Mouse (Mus musculus): ENCODE data around the gene Dnajb6.
"Not testable (repeated sequence)": the region's sequence is repeated elsewhere in the genome, so short reads cannot be mapped to it uniquely, and the experiment has no call there.

The Dnajb6 gene

DNA sequence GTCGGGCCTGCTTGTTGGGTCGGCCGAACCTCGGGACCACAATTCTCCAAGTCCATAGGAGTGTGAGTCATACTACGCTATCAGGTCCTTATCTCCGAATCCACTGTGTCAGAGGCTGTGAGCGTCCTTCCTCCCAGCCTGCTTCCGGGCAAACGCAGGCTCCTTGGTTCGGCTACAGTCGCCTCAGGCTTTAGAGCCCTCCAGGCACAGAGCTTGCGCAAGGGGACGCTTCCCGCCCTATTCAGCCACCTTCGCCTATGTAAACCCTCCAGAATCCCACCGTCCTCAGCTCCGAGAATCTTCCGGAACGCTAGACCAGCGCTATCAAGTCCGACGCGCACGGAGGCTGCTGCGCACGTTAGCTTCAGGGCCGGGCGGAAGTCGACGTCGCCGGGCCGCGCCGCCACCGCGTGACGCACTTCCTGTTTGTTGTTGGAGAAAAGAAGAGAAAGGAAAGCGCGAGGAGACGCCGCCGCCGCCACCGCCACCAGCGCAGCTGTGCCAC, at the start of gene Dnajb6, which contains the start of gene Gm5129:
Gene Dnajb6 (plus strand): TSS at position 132 of the 505 bp plus-strand sequence.
Gene Gm5129 (minus strand): TSS at position 380 of the 505 bp plus-strand sequence.
- peak; percentile 95 for DNase-seq (ENCODE audit: low spot score in 2 of 2)

DNA sequence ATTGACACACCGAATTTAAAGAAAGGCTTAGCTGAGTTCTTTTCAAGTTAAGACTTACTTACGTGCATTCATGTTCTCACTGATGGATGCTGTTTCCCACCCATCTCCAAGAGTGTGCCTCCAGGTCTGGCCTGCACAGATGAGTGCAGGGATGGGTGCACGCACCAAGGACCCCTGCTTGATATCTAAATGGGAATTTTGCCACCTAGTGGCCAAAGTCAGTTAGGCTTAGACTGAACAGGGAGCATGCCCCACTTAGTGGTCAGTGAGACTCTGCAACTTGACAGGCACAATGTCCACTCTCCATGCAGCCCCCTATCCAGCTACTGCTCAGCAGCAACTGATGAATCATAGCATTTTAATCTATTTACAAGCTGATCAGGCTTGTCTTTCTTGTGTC, 47.8 kb upstream of the Dnajb6 start:
- no peak for DNase-seq (ENCODE audit: low spot score in 2 of 2)

DNA sequence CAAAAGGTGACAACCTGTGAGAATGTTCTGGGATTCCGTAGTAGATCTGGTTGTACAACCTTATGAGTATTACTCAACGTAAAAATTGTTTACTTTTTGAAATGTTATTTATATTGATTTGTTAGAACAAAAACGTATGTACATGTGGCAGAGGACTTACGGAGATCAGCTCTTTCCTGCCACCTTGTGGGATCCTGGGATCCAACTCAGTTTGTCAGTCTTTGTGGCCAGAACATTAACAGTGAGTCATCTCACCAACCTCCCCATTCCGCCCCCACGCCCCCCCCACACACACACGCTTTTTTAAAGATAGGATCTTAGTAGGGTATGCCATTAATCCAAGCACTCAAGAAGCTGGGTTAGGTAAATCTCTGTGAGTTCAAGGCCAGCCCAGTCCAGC, 47.1 kb upstream of the Dnajb6 start:
- DNase-seq (ENCODE audit: low spot score in 2 of 2) = no peak

DNA sequence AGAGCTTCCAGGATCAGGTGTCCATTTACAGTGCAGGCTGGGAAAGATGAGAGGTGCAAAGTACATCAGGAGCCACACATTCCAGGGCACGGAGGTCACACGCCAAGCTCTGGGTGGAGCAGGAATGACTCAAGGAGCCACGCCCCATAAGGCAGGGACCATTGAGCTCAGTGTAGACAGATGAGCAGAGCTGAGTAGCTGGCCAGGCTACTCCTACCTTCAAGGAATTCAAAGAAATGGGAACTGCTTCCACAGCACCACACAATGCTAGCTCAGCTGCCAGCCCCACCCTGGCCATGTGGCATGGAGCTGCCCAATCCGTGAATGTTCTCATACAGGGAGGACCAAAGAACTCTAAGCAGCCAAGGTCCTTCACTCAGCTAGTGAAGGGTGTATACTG, 37.0 kb upstream of the Dnajb6 start:
- no peak for DNase-seq (ENCODE audit: low spot score in 2 of 2)

DNA sequence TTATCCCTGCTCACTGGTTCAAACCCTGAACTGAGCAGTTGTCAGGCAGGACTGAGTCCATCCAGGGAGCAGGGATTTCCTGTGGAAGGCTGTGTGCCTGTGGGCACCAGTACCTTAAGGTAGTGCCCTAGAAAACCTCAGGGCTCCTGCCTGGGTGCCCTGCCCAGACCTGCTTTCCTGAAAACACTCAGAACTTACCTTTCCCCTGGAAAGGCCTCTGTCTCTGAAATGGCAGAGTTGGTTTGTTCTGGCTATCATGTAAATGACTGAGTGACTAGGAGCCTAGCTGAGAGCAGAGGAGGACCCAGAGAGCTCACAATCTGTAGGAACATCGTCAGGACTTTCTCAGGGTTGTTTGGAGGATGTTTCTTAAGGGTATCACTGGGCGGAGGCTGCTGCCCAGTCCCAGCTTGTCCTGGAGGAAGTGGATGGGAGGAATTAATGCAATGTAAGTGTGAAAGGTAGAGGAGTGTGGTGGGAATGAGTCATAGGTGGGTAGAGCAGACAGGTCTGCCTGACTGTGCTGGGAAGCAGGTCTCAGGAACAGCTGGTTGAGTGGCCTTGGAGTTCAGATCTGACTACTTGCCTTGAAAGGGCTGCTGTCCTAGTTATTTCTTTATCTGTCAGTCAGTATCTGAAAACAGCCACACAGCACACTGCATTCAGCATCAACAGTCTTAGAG, 35.8 kb upstream of the Dnajb6 start:
- DNase-seq (ENCODE audit: low spot score in 2 of 2) = no peak

DNA sequence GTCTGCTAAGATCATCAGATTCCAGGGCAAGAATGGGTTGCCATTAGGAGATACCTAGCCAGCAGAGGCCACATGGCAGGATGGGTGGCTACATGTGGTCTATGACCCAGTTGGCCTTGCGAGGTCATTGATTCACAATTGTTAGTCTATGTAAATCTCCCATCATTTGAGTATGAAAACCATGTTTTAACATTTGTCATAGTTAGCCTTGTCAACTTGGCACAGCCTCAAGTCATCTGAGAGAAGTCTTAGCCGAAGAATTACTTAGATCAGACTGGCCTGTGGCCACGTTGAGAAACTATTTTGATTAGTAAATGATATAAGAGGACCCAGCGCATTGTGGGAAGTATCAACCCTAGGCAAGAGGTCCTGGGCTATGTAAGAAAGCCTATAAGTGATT, 28.2 kb upstream of the Dnajb6 start:
- DNase-seq (ENCODE audit: low spot score in 2 of 2) = no peak

DNA sequence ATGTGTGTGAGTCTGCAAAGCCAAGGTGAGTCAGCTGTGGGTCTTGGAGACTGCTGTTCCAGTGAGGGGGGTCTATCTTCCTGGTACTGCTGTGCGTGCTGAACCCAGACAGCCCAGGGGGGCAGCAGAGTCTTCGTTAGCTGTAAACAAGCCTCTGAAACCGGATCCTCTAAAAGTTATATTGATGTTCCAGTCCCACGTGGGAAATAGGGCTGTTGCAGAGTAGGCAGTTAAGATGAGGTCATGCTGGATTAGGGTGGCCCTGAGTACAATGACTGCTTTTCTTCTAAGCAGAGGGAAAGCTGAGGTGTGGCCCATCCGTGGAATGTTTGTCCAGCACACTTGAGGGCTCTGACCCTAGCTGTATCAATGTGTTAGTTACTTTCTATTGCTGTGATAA, 27.2 kb upstream of the Dnajb6 start:
- DNase-seq (ENCODE audit: low spot score in 2 of 2) = no peak

DNA sequence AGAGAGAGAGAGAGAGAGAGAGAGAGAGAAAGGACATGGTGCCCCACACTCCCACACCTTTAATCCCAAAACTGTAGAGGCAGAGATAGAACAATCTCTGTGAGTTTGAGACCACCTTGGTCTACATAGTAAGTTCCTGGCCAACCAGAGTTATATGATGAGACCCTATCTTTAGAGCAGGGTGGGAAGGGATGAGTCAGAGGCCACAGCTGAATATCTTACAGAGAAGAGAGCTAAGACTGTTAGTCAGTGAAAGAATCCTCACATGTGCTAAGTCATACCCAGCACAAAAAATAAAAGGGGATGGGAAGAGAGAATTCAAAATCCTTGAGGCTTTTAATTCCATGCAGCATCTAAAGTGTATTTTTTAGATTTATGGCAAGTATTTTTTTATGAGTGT, 23.9 kb upstream of the Dnajb6 start:
- no peak for DNase-seq (ENCODE audit: low spot score in 2 of 2)

DNA sequence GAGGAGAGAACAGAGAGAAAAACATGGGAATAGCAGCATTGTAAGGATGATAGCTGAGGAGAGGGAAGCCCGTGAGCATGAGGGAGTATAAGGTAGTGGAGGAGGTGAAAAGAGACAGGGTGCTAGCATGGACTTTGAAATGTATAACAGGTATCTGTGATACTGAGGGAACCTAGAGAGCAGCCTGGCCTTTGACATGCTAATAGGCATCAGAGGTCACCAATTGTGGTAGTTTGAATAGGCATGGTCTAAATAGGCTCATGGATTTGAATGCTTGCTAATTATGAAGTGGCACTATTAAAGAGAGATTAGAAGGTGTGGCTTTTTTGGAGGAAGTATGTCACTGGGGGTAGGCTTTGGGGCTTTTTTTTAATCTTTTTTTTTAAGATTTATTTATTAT, 22.6 kb upstream of the Dnajb6 start:
- no peak for DNase-seq (ENCODE audit: low spot score in 2 of 2)

DNA sequence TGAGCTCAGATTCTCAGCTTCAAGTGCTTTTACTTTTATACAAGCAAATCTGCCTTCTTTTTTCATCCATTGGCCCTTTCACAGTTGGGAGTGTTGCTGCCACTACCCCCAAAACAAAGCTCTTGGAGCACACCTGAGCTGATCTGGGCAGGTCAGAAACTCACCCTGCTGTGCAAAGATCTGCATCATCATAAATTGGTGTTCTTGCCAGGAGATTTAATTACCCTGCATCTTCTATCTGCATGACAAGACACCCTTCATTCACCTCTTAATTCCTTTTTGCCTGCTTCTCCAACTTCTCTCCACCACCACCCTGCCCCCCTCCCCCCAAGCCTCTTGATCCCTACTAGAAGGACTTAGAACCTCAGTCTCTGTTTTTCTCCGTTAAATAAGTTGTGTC, 14.3 kb upstream of the Dnajb6 start:
- DNase-seq (ENCODE audit: low spot score in 2 of 2) = no peak

DNA sequence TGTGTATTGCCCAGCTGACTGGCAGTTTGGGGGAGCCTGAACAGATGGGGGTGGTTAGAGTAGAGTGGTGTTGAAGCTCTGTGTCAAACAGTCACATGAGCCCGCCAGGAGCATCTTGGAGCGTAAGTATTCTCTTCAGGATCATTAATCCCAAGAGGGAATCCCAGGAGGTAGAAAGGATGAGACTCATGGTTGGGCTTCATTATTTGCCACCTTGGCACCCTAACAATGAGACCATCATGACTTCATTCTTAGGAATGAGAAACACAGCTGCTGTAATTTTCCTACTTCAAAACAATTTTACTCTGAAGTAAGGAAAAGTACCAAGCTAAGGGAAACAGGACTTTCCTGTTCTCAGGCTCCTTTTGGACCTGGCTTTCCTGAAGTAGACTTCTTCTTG, 10.1 kb upstream of the Dnajb6 start:
- no peak for DNase-seq (ENCODE audit: low spot score in 2 of 2)

DNA sequence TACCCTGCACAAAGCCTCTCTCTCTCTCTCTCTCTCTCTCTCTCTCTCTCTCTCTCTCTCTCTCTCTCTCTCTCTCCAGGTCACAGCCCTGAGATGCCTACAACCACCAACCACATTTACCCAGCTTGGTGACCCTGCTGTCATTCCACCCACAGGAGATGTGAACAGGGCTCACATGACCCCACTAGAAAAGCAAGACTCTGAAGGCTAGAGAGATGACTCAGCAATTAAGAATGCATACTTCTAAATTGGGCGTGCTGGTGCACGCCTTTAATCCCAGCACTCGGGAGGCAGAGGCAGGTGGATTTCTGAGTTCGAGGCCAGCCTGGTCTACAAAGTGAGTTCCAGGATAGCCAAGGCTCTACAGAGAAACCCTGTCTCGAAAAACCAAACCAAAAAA, 9.4 kb upstream of the Dnajb6 start:
- not testable (repeated sequence) for DNase-seq (ENCODE audit: low spot score in 2 of 2)

DNA sequence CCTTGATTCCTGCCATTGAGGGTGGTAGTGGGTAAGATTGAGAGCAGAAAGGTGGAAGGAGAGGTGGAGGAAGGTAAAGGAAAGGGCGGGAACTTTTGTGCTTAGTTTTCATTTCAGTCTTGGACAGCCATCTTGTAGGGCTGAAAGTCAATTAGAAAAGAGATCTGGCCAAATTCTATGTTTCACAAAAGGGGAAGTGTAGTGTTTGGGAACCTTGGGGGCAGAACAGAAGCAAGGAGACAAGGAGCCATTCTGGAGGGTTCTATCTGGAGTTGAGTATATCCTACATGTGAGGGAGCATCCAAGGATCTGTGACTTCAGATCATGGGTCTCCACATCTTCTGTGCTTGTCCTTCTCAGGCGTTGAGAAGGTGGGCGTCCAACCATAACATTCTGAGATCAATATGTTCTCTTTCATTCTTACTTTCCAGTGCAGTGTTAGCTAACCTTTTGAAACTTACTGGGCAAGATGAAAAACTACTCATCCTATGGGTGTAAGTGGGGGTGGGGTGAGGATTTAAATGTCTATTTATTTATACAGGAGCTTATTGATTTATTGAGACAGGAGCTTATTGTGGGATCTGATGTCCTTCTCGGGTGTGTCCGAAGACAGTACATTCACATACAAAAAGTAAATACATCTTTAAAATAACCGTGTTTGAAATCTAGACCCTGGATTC, 517 bp upstream of the Dnajb6 start:
- peak in 1 of 2 experiments; percentile 8 for DNase-seq (ENCODE audit: low spot score in 2 of 2)

DNA sequence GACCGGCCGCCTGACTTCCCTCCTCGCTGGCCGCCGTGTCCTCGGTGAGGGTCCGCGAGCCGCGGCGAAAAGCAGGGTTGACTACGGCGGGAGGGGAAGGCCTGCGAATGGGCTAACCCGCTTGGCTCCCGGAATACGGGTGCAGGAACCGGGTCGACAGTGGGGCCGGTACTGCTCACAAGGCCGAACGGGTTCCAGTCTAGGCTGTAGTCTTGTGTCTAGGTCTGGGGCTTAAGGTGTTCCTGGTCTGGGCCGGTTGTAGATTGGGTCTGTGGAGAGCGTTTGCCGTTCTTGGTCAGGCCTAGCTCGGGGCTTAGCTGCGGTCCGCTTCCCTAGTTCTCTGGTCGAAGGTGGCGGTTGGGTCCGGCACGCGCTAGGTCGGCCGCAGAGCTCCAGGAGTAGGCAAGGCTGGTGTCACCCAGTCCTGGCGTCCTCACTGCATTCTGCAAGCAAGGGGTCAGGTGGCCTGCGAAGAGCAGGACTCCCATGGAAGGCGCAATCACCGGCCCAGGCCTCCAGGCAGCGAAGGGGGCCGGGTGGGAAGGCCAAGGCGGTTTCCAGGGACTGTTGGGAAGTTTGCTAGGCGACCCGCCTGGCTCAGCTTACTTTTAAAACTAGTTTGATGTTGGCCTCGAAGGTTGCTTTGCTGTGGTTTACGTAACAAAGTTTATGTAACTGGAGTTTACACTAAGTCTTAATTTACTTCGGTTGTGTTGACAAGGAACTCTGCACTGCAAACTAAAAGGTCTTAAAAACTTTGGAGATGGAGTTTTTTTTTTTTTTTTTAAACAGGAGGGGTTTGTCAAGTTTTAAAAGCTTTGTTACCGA, 799 bp downstream of the Dnajb6 start:
- DNase-seq (ENCODE audit: low spot score in 2 of 2) = peak in 1 of 2 experiments; percentile 45

DNA sequence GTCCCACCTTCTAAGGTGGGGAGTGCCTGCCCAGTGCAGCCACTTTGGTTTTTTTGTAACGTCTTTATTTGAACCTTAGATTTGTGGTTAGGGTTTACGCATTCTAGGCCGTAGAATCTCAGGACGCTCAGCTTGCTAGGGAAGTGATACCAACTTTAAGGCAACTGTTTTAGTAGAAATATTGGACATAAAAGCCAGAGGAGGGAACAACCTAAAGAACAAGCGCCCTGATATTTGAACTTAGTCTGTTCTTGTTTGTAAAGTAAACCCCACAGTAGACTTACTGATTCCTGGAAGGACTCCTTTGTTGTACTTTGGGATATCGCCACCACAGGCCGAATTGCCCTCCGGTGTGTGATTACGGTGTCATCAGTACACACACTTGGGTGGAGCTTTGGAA, 1.5 kb downstream of the Dnajb6 start:
- DNase-seq (ENCODE audit: low spot score in 2 of 2) = no peak

DNA sequence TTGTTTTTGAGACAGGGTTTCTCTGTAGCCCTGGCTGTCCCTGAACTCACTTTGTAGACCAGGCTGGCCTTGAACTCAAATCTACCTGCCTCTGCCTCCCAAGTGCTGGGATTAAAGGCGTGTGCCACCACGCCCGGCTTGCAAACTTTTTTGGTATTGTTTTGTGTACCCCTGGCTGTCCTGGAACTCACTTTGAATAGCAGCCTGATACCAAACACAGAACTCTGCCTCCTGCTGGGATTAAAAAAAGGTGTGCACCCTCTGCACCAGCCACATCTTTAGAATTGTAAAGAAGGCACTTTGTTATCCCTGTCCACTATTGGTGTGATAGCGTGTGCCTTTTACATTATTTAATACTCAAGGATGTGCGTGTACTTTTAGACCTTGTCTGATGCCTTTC, 2.0 kb downstream of the Dnajb6 start:
- DNase-seq (ENCODE audit: low spot score in 2 of 2) = no peak

DNA sequence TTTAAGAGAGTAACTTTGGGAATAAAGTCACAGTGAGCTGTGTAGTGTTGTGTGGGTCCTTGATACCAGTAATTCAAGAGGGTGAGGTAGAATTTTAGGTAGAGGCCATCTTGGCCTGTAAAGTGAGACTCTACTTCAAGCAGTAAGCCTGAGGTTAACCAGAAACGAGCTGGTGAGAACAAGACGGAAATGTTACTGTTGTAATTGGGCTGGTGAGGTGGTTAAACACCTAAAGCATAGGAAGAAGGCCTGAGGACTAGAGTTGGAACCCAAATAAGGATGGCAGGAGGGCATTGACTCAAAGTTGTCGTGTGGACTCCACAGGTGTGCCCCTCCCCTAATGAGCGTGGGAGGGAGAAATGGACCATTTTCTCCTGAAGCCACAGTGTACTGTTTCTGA, 2.6 kb downstream of the Dnajb6 start:
- no peak for DNase-seq (ENCODE audit: low spot score in 2 of 2)

DNA sequence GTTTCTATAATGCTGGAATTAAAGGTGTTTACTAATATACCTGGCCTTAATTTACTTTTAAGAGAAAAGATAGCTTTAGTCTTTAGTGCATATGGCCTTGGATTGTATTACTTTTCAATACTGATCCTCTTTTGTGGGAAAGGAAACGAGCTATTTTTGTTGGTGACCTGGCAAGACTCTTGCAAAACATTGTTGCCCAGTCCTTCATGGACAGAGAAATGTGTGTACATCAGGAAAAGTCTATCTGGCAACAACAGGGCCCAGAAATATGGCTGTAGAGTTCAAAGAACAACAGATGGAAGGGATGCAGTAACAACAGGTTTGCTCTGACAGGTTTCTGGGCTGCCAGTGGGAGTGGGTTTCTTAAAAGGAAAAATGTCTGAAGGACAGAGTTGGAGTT, 5.2 kb downstream of the Dnajb6 start:
- no peak for DNase-seq (ENCODE audit: low spot score in 2 of 2)

DNA sequence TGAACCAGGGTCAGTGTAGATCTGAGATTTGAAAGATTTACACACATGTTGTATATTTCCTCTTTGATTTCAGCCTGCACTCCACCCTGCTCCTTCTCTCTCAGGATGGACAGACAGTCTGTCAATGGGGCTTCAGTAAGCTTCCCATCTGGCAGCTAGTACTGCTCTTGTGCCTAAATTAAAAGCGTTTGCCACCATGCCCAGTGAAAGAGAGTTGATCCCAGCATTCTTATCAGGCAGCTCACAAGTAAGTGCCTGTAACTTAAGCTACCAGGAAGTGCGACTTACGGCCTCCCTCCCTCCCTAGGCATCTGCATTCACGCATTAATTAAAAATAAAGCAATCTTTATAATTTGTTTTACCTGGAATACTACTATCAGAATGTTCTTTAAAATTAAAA, 5.6 kb downstream of the Dnajb6 start:
- no peak for DNase-seq (ENCODE audit: low spot score in 2 of 2)

DNA sequence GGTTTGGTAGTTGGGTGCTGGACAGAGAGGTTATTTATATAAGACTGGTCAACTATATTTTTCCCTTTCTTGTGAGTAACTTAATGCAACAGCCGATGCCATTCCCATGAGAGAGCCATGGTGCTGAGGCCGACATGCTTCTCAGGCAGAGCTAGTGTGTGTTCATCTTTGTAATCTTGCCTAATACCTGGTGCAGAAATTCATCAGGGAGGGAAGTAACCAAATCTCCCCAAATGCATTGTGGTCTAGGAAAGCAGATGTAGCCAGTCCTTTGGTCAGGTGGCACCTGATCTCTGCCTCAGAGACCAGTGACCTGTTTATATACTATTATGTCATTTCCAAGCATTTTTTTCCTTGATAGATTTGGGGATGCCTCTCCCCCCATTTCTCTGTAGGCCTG, 12.2 kb downstream of the Dnajb6 start:
- DNase-seq (ENCODE audit: low spot score in 2 of 2) = no peak

DNA sequence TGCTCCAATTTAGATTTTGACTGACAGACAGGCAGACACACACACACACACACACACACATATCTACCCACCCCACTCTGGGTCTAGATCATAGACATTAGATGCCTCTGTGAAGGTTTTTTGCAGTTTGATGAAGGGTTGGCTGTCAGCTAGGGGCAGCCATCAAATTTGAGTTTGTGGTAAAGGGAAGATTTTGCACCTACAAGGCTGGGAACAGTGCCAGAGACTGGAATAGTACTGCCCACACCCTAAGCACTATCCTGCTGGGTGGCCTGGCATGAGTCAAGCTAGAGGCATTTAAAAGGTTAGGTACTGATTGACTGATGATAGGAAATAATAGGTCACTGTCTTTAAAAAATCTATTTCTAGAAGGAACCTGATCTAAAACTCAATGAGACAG, 15.8 kb downstream of the Dnajb6 start:
- no peak for DNase-seq (ENCODE audit: low spot score in 2 of 2)

DNA sequence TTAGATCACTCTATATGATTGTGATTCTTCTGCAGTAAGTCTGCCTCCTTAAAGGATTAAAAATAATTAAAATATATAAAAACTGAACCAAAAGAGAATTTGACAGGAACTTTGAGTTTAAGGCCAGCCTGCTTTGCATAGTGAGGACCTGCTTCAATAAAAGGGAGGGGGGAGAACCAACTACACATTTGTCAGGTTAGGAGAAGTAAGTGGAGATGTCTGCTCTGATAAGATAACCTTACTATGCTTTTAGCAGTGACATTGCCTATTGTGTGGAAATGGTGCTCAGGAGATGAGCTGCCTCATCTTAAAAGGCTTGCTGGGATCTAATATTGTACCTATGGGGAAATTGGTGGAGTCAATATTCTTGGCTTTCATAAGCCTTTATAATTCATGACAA, 17.4 kb downstream of the Dnajb6 start:
- DNase-seq (ENCODE audit: low spot score in 2 of 2) = no peak

DNA sequence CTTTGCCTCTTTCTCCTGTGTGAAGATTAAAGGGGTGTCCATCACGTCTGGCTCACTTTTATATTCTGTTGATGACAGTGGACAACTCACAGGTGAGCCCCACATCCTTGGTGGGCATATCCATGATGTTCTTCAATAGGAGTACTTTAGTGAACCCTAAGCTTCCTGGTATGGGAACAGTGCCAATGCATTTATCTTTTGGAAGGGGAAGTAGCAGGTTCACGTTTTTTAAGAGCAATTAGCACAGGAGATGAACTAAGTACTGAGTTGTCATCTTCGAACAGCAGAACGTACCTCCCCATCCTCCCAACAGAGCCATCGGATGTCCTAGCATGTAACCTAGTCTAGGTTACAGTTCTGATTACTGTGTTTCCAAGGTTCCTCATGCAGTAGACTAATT, 23.8 kb downstream of the Dnajb6 start:
- DNase-seq (ENCODE audit: low spot score in 2 of 2) = no peak

Measured in spleen, postnatal 36 days (tissue).